Mouse (Mus musculus): ENCODE measurements around the gene Nek9.

DNA sequence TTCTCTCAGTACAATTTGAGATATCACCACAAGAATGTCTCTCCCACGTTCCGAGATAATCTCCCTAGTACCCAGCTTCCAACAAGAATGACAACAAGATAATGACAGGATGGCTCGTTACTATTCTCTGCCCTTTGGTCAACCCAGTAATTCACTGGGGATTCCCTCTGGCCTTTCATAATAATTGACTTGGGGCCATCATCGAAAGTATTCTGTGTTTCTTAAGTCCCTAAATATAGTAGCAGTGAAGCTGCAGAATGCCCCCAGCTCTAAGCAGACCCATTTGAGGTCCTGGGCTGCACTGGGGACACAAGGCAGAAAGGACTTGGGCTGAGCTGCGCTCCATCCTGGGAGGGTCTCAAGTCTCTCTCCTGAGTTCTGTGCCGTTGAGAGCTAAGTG is 46.9 kb downstream of the Nek9 start:
- TF ChIP-seq CTCF (IDR thresholded peaks at IDR 0.05) (no peak), EP300 (IDR thresholded peaks at IDR 0.05) (no peak)
